Mouse (Mus musculus) cortical plate, adult 2 months (tissue): ENCODE data around the gene Fam181a.

Experiments
- CTCF ChIP-seq: fragments of 200-500 bp; IDR thresholded peaks from 2 replicates; pipeline ENCODE4 v1.5.1; 2011; ENCODE audit warnings: mild to moderate bottlenecking, control low read depth, low read length; ENCODE audit not compliant: insufficient read depth; ENCODE audit errors: extremely low read depth
- POLR2A ChIP-seq: fragments of 200-500 bp; IDR thresholded peaks from 2 replicates; pipeline ENCODE4 v1.6.1; 2011; ENCODE audit warnings: mild to moderate bottlenecking, low read length, control low read depth; ENCODE audit not compliant: insufficient read depth; ENCODE audit errors: extremely low read depth

GRCm38 (mm10) chr12:103262017-103262865, 48.5 kb upstream of the Fam181a start:
- TF ChIP-seq CTCF, result peak; percentile 47; the same call in 1 of the 2 replicates
- TF ChIP-seq POLR2A, result no peak
